Mouse (Mus musculus) liver (tissue): ENCODE measurements around the gene Rtn4rl1.
A peak's percentile ranks its signal among the peaks of the same experiment; 100 is the strongest.

Experiments
- DNase-seq: peaks from one replicate; pipeline ENCODE4 v3.0.0-alpha.2; 2020; ENCODE audit warnings: mixed read lengths

Rtn4rl1 gene

GRCm38 (mm10) chr11:75190371-75190724 lies 3.2 kb upstream of the Rtn4rl1 start:
- peak; percentile 89 for DNase-seq

- DNase-seq: no peak
These were observed 2.6 kb upstream of the Rtn4rl1 start, which contains the start of gene Dph1 for GRCm38 (mm10) chr11:75190905-75191441. Dph1 (minus strand) TSS chr11:75191241.

GRCm38 (mm10) chr11:75191841-75192240 lies 1.7 kb upstream of the Rtn4rl1 start:
- DNase-seq: no peak

- peak; percentile 79 for DNase-seq
These were observed 1.0 kb upstream of the Rtn4rl1 start for GRCm38 (mm10) chr11:75192336-75193214.

GRCm38 (mm10) chr11:75194121-75194849 lies 702 bp downstream of the Rtn4rl1 start:
- no peak for DNase-seq

DNA sequence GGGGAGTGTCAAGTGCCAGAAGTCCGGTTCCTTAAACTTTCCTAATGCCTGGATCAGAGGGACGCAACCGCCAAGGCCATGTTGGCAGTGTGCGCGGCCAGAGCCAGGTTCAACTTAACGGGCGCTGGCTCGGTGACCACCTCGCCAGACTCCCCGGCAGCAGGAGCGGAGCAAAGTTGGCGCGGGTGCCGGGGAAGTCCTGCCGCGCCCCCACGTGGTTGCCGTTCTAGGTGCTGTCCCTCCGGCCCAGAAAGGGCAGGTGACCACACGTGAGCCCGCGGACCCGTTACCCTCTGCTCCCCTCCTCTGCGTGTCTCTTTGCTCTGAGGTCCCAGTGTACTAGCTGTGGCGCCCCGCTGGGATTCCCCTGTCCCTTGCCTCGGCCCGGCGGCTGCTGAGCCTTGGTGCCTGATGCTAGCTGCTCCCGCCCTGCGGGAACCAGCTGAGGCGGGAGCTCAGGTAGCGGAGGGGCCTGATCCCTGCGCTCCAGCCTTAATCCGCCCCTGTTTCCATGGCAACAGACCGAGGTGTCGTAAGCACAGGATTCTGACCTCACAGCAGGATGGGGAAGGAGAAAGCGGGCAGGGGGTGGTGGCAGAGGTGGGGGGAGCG lies 1.4 kb downstream of the Rtn4rl1 start:
- DNase-seq: peak; percentile 53

- DNase-seq: no peak
These were observed 2.5 kb downstream of the Rtn4rl1 start for GRCm38 (mm10) chr11:75196131-75196530.

- DNase-seq: no peak
These were observed 4.4 kb downstream of the Rtn4rl1 start for GRCm38 (mm10) chr11:75197956-75198355.

DNA sequence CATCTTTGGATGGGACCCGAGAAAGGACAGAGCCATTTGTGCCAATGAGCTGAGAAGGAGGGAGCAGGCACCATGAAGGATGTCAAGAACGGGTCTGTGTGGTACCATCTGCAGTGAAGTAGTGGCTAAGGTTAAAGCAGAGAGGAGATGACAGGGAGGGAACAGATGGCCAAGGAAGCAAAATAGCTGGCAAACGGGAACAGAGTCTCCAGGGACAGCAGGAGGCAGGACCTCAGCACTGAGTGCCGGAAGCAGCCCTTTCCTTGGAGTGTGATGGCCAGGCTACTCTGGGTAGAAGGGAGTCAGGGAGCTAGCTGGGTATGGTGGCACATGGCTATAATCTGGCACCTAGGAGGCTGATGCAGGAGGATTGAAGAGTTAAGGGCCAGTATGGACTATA lies 5.2 kb downstream of the Rtn4rl1 start:
- no peak for DNase-seq

GRCm38 (mm10) chr11:75199951-75200350 lies 6.4 kb downstream of the Rtn4rl1 start:
- no peak for DNase-seq

DNA sequence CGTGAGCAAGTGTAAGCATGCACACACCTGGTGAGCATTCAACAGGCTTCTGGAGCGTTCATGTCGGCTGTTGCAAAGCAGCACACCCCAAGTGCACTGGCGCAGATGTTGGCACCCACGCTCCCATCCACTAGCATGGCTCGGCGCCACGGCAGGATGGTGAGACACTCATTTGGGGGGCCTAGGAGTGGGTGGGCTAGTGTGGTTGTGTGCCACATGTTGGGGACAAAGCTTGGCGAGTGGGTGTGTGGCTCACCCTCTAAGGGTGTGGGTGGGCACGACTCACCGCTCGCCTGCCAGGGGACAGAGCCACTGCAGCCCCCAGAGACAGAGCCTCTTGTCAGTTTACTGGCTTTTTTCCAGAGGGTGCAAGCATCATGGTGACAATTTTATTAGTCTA lies 7.4 kb downstream of the Rtn4rl1 start:
- DNase-seq: no peak

GRCm38 (mm10) chr11:75201721-75202120 lies 8.1 kb downstream of the Rtn4rl1 start:
- no peak for DNase-seq

DNA sequence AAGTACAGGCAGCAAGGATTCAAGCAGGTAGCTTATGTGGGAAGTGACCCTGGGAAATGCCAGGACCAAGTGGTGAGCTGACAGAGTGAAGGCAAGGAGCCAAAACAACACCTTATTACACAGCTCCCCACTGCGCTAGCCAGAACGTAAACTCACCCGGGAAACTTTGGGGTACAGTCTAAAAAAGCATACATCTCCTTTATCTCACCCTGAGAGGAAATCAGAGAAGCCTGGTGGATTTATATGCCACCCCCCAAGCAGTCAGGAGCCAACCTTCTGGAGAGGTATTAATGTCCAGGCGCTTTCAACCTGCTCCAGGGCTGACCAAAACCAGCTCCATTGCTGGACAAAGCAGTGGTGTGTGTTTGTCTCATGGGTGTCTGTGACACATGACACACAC lies 10.3 kb downstream of the Rtn4rl1 start:
- no peak for DNase-seq

DNA sequence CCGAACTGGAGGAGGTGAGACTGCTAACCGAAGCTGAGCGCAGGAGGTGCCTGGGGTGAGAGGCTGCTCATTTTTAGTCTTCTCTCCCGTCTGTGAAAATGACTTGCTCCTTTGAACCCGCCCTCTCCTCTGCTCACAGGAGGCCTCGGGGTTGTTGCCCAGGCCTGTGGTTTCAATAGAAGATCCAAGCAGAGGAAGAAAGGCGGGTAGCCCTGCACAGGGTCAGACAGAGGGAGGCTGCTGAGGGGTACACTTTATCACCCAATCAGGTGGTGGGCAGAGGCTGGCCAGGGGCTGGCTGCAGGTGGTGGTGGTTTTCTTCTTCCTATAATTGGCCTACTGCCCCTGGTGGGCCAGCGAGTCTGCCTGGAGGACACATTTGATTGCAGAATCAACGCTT lies 10.9 kb downstream of the Rtn4rl1 start:
- DNase-seq: no peak

DNA sequence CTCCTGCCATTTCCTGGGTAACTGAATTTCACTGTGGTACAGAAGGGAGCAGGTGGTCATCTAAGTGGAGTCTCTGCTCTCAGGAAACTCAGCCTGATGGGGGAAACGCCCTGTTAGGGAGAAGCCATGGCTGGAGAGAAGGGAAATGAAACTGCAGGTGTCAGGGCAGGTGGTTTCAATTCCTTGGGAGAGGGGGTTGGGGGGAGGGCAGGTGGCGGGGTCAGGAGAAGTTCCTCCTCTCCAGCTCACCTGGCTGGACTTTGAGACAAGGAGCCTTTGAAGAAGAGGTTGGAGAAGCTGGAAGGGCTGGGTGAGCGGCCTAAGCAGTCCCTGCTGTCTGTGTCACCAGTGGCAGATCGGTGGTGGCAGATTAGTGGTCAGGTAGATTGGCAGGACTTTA lies 12.8 kb downstream of the Rtn4rl1 start:
- DNase-seq: no peak

DNA sequence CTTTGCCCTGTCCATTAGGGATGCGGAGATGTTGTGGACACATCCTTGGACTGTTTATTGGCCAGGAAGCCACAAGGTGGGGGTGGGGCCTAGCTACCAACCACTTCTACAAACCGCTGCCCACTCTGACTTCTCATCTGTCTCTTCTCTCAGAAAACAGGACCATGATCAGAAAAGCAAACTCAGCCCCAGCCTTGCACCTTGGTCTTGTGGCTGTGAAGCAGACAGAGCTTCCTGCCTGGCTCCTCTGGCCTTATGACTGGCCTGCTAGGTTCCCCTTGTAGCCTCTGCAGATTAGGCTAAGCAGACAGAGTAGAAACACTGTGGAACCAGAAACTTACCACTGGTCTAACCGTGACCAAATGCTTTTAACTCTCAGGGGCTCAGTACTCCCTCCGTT lies 15.8 kb downstream of the Rtn4rl1 start:
- no peak for DNase-seq

GRCm38 (mm10) chr11:75210093-75210492 lies 16.5 kb downstream of the Rtn4rl1 start:
- peak; percentile 84 for DNase-seq

DNA sequence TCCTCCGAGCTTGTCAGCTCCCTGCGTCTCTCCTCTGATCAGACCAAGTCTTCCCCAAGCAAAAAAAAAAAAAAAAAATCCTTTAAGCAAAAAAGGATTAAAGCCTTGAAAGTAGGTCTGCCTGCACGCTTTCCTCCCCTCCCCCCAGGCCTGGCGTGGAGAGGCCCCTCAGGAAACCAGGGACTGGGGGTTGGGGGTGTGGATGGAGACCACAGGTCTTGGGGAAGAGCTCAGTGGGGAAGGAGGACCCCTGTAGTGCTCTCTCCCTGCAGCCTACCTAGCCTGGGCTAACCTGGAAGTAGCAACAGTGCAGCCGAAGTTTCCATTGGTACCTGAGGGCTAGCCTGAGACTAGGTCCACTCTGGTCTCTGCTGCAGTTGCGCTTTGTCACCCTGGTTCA lies 17.2 kb downstream of the Rtn4rl1 start:
- DNase-seq: no peak

DNA sequence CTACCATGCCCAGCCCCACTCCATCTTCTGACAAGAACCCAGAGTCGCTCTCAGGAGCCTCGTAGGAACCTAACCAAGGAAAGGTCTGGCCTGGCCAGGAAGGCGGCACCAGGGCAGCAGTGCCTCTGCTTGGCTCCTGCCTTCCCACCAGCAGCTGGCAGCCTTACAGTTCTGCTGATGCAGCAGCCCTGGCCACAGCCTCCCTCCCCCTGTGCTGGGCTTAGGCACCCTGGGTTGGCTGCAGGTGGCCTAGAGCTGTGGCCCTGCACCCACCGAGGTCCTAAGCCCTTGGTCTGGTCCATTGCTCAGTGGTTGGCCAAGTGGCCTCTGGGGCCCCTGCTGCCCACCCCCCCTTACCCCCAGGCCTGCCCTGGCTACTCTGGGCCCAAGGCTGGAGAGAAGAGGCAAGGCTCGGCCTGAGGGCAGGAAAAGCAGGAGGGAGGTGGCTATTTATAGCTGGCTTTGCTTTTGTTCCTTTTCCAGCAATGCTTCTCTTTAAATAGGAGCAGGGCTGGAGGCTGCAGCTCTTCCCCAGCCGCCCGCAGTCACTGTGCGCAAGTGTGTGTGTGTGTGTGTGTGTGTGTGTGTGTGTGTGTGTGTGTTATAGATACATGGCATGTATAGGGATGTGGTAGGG lies 18.6 kb downstream of the Rtn4rl1 start:
- DNase-seq: no peak

- DNase-seq: no peak
These were observed 19.3 kb downstream of the Rtn4rl1 start for GRCm38 (mm10) chr11:75212876-75213275.

GRCm38 (mm10) chr11:75213372-75214080 lies 19.9 kb downstream of the Rtn4rl1 start:
- peak; percentile 74 for DNase-seq
